Mouse (Mus musculus) liver, postnatal 0 days (tissue): ENCODE measurements around the gene Ankrd6. TPM values are rescaled to one million over a fixed set of nuclear protein-coding genes. Genes with fewer than 3 reads are reported as not detected.
"Not testable (repeated sequence)": the region's sequence is repeated elsewhere in the genome, so short reads cannot be mapped to it uniquely, and the experiment has no call there.

Experiments
- ATAC-seq: fragments of 200-750 bp; cut with Nextera tagmentation; 2 replicates; pipeline ENCODE4 v1.8.0; 2017; ENCODE audit warnings: mild to moderate bottlenecking, moderate library complexity
- DNase-seq: peaks from one replicate; pipeline ENCODE4 v3.0.0-alpha.2; 2016
- H3K27ac ChIP-seq: fragments of 300-500 bp; sonication (generic); 2 replicates; pipeline ENCODE4 v1.5.1; 2014; ENCODE audit warnings: antibody characterized with exemption, moderate library complexity, mild to moderate bottlenecking, low read depth
- H3K27me3 ChIP-seq: fragments of 300-500 bp; sonication (generic); 2 replicates; pipeline ENCODE4 v1.6.1; 2014; ENCODE audit warnings: low read length, control low read depth, mixed read lengths; ENCODE audit not compliant: insufficient read depth
- H3K36me3 ChIP-seq: fragments of 300-500 bp; sonication (generic); replicated peaks from 2 replicates; pipeline ENCODE4 v1.6.1; 2014; ENCODE audit warnings: mild to moderate bottlenecking, control low read depth, low read length, moderate library complexity, mixed read lengths; ENCODE audit not compliant: insufficient read depth
- H3K4me1 ChIP-seq: fragments of 300-500 bp; sonication (generic); 2 replicates; pipeline ENCODE4 v1.6.1; 2014; ENCODE audit warnings: antibody characterized with exemption, mild to moderate bottlenecking, control low read depth; ENCODE audit not compliant: insufficient read depth
- H3K4me2 ChIP-seq: fragments of 300-500 bp; sonication (generic); 2 replicates; pipeline ENCODE4 v1.6.1; 2014; ENCODE audit warnings: low read depth, mild to moderate bottlenecking, low read length, moderate library complexity, mixed read lengths
- H3K4me3 ChIP-seq: fragments of 300-500 bp; sonication (generic); 2 replicates; pipeline ENCODE4 v1.5.1; 2014; ENCODE audit warnings: low read depth, low read length
- H3K9ac ChIP-seq: fragments of 300-500 bp; sonication (generic); replicated peaks from 2 replicates; pipeline ENCODE4 v1.6.1; 2014; ENCODE audit warnings: mild to moderate bottlenecking, moderate library complexity
- H3K9me3 ChIP-seq: fragments of 300-500 bp; sonication (generic); 2 replicates; pipeline ENCODE4 v1.6.1; 2016; ENCODE audit warnings: mild to moderate bottlenecking, control low read depth, low read length, mixed read lengths
- CTCF ChIP-seq: sonication (generic); IDR thresholded peaks from 2 replicates; pipeline ENCODE4 v1.5.1; 2016; ENCODE audit warnings: antibody characterized with exemption, low read depth
- EP300 ChIP-seq: IDR thresholded peaks from 2 replicates; pipeline ENCODE4 v1.6.1; 2016; ENCODE audit warnings: antibody characterized with exemption, low read depth, mild to moderate bottlenecking
- WGBS: fragments of 180-500 bp; shearing (Covaris S2); extraction: QIAGEN DNeasy Blood & Tissue Kit; methylation state at CpG from one replicate; pipeline ENCODE4 v1.1.7; 2014; ENCODE audit not compliant: insufficient replicate concordance; 5-methylcytosine and 5-hydroxymethylcytosine counted together
- polyA plus RNA-seq: library from polyadenylated mRNA; unstranded; fragments of >200 nt; fragmentation: Nextera tagmentation; extraction: Ambion mirVana; gene quantifications from 2 replicates; pipeline ENCODE4 v1.2.1, GENCODE M21; 2015

Ankrd6 gene
- polyA plus RNA-seq, 1 experiment from 2014 or later = 0.54 TPM

- ATAC-seq = no peak
- Histone ChIP-seq H3K9me3 (peaks cover 3% of the 10 kb centered on the region; the same call in 1 of the 2 replicates), H3K27ac (0 out of 2 replicates have a peak within 1 kb of the TSS, but pooled peaks have one; percentile 45), H3K9ac (peak within 1 kb of the TSS; percentile 72), H3K4me2 (peak within 1 kb of the TSS; percentile 99), H3K27me3 (peaks cover 34% of the 10 kb centered on the region), H3K36me3 (no peaks in the 10 kb centered on the region), H3K4me1 (peaks cover 19% of the 10 kb centered on the region), H3K4me3 (peak within 1 kb of the TSS; percentile 70)
- peak; percentile 33 for DNase-seq
- TF ChIP-seq CTCF (no peak), EP300 (no peak)
- WGBS = 0% methylated on average over 14 of the region's 18 CpGs
Measured at GRCm38 (mm10) chr4:32982716-32983175, 32.1 kb upstream of the Ankrd6 start, which contains the start of gene Rragd. Gene Rragd, plus strand, starts transcription at chr4:32983037.

GRCm38 (mm10) chr4:32982041-32982715 lies 31.5 kb upstream of the Ankrd6 start:
- peaks cover 34% of the 10 kb centered on the region for H3K27me3 ChIP-seq
- WGBS = 7% methylated on average over 15 of the region's 15 CpGs
- peak overlapping the region; percentile 70 for H3K4me3 ChIP-seq
- H3K9me3 ChIP-seq = peaks cover 3% of the 10 kb centered on the region; the same call in 1 of the 2 replicates
- H3K9ac ChIP-seq = no peak overlapping the region; the same call in 1 of the 2 replicates
- no peaks in the 10 kb centered on the region for H3K36me3 ChIP-seq
- ATAC-seq (no peak), DNase-seq (no peak)
- peak overlapping the region; percentile 99 for H3K4me2 ChIP-seq
- TF ChIP-seq CTCF = no peak
- no peak for TF ChIP-seq EP300
- no peak overlapping the region for H3K27ac ChIP-seq
- peaks cover 14% of the 10 kb centered on the region for H3K4me1 ChIP-seq

- Histone ChIP-seq H3K4me2 (peak overlapping the region; percentile 99), H3K9me3 (peaks cover 3% of the 10 kb centered on the region; the same call in 1 of the 2 replicates), H3K4me1 (peaks cover 14% of the 10 kb centered on the region), H3K9ac (no peak overlapping the region), H3K4me3 (no peak overlapping the region), H3K27ac (no peak overlapping the region), H3K36me3 (no peaks in the 10 kb centered on the region), H3K27me3 (peaks cover 34% of the 10 kb centered on the region)
- TF ChIP-seq EP300 (no peak), CTCF (no peak)
- DNase-seq = no peak
- 14% methylated on average over 5 of the region's 5 CpGs for WGBS
- ATAC-seq = no peak
Measured at GRCm38 (mm10) chr4:32981617-32982016, 31.0 kb upstream of the Ankrd6 start.

- Histone ChIP-seq H3K27ac (no peak overlapping the region), H3K9ac (no peak overlapping the region), H3K27me3 (peaks cover 31% of the 10 kb centered on the region), H3K4me2 (no peak overlapping the region), H3K9me3 (peaks cover 4% of the 10 kb centered on the region; the same call in 1 of the 2 replicates), H3K4me3 (no peak overlapping the region), H3K4me1 (peaks cover 14% of the 10 kb centered on the region), H3K36me3 (no peaks in the 10 kb centered on the region)
- ATAC-seq = no peak
- TF ChIP-seq EP300 = no peak
- TF ChIP-seq CTCF = no peak
- WGBS = 81% methylated on average over 3 of the region's 3 CpGs
- no peak for DNase-seq
Measured at GRCm38 (mm10) chr4:32980061-32980460, 29.4 kb upstream of the Ankrd6 start.

GRCm38 (mm10) chr4:32977331-32977730 lies 26.7 kb upstream of the Ankrd6 start:
- TF ChIP-seq EP300 = no peak
- DNase-seq = no peak
- no peak overlapping the region for H3K9ac ChIP-seq
- ATAC-seq = no peak
- H3K27ac ChIP-seq = no peak overlapping the region
- H3K9me3 ChIP-seq = peaks cover 15% of the 10 kb centered on the region
- WGBS = 83% methylated on average over 4 of the region's 4 CpGs
- H3K4me2 ChIP-seq = no peak overlapping the region
- H3K4me1 ChIP-seq = peaks cover 5% of the 10 kb centered on the region; the same call in 1 of the 2 replicates
- H3K27me3 ChIP-seq = peaks cover 7% of the 10 kb centered on the region
- H3K36me3 ChIP-seq = no peaks in the 10 kb centered on the region
- H3K4me3 ChIP-seq = no peak overlapping the region

GRCm38 (mm10) chr4:32964619-32965018 lies 14.0 kb upstream of the Ankrd6 start:
- 76% methylated on average over 19 of the region's 19 CpGs for WGBS
- H3K36me3 ChIP-seq, H3K4me3 ChIP-seq, H3K4me2 ChIP-seq, ATAC-seq, H3K4me1 ChIP-seq, H3K27ac ChIP-seq, DNase-seq, H3K9ac ChIP-seq, H3K27me3 ChIP-seq, H3K9me3 ChIP-seq: not testable (repeated sequence)
